Mouse (Mus musculus) Muller cell, postnatal 12 days (primary cell): Measurements from ENCODE around the gene Apobec1.
"Not testable (repeated sequence)": the region's sequence is repeated elsewhere in the genome, so short reads cannot be mapped to it uniquely, and the experiment has no call there.

ENCODE experiments used
- DNase-seq: peaks from one replicate; pipeline ENCODE4 v3.0.0-alpha.2; 2015; ENCODE audit errors: inconsistent ontology term

Gene Apobec1

DNA sequence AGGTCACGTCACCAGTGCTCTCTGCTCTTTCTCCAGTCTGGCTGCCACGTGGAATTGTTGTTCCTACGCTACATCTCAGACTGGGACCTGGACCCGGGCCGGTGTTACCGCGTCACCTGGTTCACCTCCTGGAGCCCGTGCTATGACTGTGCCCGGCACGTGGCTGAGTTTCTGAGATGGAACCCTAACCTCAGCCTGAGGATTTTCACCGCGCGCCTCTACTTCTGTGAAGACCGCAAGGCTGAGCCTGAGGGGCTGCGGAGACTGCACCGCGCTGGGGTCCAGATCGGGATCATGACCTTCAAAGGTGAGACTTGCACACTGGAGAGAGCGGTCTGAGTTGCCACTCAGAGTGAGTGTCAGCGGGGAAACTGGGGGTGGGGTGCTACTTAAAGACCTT lies 41.2 kb downstream of the Apobec1 start:
- no peak for DNase-seq

DNA sequence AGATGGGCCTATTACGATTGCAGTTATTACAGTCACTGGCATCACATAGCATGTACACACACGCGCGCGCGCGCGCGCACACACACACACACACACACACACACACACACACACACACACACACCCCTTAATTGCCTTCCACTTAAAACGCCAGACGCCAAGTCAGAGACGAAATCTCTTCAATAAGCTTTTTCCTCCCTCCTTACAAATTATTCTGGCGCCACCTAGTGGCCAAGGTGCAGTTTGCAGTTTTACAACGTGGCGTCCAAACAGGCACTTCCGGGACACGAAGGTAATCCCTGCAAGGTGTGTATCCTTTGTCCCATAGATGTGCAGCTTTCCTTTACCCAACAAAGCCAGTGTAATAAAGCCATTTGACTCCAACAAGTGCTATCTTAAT lies 41.8 kb downstream of the Apobec1 start:
- peak; percentile 55 for DNase-seq

GRCm38 (mm10) chr6:122556959-122557561 lies 45.2 kb downstream of the Apobec1 start:
- DNase-seq: peak; percentile 21

DNA sequence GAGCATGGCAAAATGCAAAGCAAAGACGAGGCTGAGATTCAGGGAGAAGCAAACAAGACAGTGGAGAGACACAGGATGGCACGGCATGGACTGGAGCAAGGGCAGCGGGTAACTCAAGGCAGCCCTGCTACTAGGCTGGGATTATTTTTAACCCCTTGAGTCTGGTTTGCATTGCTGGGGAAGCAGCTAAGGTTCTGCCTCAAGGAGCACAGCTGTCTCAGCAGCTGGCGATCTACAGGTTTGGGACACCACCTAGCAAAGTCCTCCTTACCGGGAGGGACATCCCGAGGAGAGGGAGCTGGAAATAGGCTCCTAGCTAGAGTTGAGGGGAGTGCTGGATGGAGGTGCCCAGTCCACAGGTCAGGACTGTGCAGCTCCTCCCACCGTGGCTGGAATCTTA lies 47.0 kb downstream of the Apobec1 start:
- DNase-seq: no peak

DNA sequence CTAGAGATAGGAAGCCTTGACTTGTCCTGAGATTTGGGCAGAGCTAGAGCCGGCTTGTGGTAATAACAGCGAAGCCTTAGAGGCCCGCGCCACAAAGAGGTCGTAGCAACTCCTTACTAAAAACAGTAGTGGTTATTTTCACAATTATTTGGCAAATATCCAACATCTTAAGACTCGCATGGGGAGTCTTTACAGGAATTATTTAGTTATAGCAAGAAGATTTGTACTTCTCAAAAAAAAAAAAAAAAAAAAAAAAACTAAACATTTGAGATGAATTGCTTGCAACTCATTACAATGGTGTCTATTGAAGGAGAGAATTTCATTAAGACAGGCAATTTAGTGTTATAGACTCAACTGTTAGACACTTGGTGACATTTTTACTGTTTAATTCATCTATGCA lies 48.1 kb downstream of the Apobec1 start:
- no peak for DNase-seq

DNA sequence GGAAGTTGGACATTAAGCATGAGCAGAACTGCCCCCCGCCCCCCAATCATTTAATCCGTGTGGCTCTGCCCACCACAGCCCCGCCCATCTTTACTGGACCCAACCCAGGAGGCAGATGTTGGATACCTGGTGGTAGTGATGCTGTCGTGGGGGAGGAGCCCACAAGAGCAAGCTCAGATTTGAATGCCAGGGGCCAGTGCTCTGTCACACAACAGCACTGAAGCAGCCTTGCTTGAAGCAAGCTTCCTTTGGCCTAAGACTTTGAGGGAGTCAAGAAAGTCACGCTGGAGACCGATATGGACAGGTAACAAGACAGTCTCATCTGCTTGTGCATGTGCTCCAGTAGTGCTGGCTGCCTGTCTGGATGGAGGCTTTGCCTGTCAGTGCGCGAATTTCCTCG lies 48.6 kb downstream of the Apobec1 start, which contains the start of gene Aicda:
Gene Aicda (plus strand): TSS at position 196 of the 400 bp plus-strand sequence.
- no peak for DNase-seq

DNA sequence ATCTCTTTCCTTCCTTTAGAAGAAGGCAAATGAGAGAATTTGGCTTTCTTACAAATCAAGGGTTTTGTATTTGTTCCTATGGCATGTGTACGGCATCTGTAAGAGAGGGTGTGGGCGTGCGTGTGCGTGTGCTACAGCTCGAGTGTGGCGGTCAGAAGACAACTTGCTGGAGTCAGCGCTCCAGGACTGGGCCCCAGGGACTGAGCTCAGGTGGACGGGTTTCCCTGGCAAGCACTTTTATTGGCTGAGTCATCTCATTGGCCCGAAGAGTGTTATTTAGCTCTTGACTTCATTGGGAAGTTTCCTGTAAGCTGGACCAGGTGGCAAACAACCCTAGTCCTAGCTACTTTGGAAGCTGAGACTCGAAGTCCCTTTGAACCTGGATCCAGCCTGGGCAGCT lies 56.3 kb downstream of the Apobec1 start:
- DNase-seq: no peak

DNA sequence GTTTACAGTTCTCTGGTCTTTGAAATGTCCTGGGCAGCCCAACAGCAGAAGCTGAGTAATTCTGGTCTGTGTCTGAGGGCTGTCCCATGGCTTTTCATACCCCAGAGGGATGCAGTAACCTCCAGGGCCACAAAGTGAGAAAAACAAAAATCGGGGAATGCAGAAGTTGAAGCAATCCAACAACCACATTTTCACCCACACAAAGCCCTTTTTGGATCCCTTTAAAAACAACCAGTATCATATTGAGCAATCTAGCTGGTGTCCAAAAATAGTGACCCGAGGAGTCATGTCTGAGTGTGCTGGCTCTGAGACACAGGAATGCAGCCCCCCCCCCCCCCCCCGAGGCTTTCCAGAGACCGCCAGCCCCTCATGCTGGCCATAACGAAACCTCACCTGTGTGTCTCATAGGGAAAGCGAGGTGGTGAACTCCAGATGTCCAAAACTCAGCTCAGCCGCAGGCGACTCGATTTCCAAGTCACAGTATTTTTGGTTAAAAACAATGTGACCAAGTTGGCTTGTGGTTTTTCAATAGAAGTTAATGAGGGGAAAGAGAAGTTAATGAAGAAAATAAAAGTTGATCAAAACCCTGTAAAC lies 56.9 kb downstream of the Apobec1 start:
- DNase-seq: peak; percentile 86

DNA sequence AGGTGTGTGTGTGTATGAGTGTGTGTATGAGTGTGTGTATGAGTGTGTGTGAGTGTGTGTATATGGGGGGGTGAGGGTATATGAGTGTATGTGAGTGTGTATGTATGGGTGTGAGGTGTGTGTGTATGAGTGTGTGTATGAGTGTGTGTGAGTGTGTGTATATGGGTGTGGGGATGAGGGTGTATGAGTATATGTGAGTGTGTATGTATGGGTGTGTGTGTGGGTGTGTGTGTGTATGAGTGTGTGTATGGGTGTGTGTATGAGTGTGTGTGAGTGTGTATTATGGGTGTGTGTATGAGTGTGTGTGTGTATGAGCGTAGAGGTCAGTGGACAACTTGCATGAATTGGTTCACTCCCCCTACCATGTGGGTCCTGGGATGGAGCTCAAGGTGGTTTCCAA lies 57.6 kb downstream of the Apobec1 start:
- no peak for DNase-seq

DNA sequence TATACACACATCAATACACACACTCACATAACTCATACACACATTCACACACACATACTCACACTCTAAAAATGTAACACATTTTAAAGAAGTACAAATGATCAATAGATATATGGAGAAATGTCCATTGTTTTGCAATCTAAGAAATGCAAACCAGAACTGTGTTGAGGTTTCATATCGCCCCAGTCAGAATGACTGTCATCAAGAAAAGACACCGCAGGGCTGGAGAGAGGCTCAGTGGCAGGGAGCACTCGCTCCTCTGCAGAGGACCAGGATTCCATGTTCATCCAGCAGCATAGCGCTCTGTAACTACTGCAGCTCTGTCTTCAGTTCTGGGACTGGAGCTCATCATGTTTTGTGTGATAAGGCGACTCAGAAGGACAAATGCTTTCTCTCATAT lies 58.7 kb downstream of the Apobec1 start:
- DNase-seq: no peak

DNA sequence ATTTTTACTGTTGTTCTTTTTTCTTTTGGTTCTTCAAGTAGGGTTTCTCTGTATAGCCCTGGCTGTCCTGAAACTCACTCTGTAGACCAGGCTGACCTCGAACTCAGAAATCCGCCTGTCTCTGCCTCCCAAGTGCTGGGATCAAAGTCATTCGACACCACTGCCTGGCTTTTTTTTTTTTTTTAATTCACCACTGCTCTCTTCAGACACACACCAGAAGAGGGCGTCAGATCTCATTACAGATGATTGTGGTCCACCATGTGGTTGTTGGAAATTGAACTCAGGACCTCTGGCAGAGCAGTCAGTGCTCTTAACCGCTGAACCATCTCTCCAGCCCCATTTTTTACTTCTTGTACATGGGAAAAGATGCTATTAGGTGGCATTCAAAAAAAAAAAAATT lies 59.8 kb downstream of the Apobec1 start:
- not testable (repeated sequence) for DNase-seq

GRCm38 (mm10) chr6:122539564-122539963 lies 62.7 kb downstream of the Apobec1 start:
- no peak for DNase-seq

DNA sequence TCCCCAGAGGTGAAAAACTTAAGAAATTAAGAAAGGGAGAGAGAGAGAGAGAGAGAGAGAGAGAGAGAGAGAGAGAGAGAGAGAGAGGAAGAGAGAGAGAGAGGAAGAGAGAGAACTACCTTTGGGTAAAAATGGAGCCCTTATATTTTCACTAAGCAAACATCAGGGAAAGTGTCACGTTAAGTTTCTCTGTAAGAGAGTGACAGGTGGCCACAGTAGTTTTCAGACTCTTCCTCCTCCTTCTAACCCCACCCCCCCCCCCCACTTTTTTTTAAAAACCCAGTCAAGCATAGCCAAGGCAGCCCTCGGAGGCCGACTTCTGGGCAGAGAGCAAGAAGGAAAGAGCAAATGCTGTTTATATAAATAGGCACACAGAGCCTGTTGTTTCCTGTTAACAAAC lies 68.2 kb downstream of the Apobec1 start:
- no peak for DNase-seq

DNA sequence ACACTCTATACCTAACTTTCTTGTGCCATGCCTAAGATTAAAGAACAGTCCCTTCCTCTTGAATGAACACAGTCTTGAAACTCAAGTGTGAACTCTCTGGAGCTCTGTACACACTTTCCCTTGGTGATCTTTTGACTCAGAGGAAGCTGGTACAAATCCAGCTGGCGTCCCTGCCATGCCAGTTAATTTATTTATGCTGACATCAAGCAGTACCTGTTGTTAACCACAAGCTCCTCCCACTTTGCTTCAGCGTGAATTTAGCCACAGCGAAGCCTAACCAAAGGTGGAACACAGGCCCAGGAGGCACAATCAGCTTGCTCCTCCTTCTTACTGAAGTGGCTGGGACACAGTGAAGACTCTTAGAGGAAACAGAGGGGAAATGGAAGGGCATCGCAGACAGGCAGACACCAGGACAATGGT lies 69.4 kb downstream of the Apobec1 start:
- peak; percentile 23 for DNase-seq

DNA sequence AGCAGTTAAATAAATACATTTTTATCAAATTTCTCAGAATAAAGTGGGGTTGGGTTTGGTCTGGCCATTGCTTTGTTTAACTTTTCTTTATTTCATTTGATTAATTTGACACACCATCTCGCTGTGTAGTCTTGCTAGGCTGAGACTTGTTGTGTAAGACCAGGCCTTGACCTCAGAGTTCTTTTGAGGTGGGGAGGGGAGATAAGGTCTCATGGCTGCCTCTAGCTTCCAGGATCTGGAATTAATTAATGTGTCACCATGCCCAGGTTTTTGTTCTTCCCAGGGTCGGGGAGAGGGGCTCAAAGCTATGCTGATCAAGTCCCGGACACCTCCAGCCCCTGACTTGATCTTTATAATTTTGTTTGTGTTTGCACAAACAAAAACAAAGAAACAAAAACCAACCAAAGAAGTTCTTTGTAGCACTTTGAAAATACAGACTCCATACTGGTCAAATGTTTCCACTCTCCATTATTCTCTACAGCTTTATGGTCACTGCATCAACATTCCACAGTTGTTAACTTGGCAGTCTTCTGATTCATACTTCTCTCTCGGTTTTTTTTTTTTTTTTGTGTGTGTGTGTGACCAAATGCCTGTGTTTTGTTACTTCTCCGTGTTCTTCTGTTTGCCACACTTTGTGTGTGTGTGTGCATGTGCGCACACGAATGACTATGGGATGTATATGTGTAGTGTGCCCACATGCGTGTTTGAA lies 70.6 kb downstream of the Apobec1 start:
- DNase-seq: peak; percentile 35

DNA sequence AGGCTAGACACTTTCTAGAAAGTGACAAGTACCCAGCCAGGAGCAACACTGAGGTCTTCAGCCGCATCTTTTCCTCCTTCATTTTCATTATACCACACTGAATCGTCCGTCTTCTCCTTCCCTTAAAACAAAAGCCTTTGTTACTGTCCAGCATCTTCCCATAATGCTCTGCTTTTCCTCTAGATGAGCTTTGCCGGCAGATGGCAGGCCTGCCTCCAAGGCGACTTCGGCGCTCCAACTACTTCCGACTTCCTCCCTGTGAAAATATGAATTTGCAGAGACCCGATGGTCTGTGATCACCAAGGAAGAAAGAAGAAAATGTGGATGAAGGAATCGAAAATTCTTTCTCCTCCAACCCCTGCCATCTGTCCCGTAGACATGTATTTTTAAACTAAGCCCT lies 74.1 kb downstream of the Apobec1 start:
- DNase-seq: no peak
